Mouse (Mus musculus): Measurements from ENCODE around the gene Jund. TPM values are rescaled to one million over a fixed set of nuclear protein-coding genes. Genes with fewer than 3 reads are reported as not detected.

The Jund gene
- polyA plus RNA-seq, 1 experiment from 2014 or later = 94.3 TPM

DNA sequence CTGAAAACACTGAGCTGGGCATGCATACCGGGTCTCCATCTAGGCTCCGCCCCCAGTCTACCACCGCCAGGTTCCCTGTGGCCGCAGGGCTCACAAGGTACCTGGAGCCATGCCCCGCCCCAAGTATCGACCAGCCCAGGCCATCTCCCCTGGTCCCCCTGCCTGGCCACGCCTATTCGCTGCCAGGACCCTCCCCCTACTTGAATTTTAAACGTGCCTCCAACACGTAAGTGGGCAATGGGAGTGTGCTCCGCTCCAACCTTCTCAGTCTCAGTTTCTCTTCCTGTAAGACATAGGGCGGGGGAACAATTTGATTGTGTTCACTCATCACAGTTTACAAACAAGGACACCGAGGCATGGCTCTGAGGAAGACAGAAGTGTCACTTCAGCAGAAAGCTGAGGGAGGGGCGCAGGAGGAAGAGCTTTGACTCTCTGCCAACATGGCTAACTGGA is 38.5 kb upstream of the Jund start, which contains the start of gene Pgpep1:
Pgpep1 (minus strand) TSS at position 116 of the 453 bp plus-strand sequence.
- ATAC-seq (ENCODE audit: low FRiP score) = peak; percentile 50

DNA sequence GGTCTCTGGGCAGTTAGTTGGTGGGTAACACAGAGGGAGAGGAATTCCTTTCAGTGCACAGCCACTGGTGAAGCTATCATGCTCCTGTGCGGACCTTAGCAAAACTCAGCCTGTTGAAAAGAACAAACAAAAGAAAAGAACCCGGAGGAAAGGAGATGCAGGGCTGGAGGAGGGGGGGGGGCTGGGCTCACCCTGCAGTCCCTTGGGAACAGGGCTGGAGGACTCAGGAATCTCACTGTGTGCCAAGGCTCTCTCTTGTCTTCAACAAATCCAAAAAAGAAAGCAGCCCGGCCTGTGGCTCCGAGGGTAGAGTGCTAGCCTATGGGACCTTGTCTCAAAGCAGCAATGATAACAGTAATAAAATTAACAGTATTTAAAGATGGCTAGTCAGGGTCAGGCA is 35.1 kb upstream of the Jund start:
- ATAC-seq (ENCODE audit: low FRiP score) = no peak

More for the DNA sequence above, 38.5 kb upstream of the Jund start, which contains the start of gene Pgpep1:
- Histone ChIP-seq H3K9me3 (no peaks in the 10 kb centered on the region), H3K4me3 (peak within 1 kb of the TSS; percentile 75), H3K4me1 (replicated peaks) (peaks cover 47% of the 10 kb centered on the region), H3K36me3 (0 out of 2 replicates have a peak, but pooled peaks cover 8% of the 10 kb centered on the region), H3K27ac (peak within 1 kb of the TSS; percentile 91), H3K4me2 (peak within 1 kb of the TSS; percentile 67), H3K9ac (peak within 1 kb of the TSS; percentile 90), H3K27me3 (no peaks in the 10 kb centered on the region)
- 3% methylated on average over 14 of the region's 14 CpGs for WGBS

DNA sequence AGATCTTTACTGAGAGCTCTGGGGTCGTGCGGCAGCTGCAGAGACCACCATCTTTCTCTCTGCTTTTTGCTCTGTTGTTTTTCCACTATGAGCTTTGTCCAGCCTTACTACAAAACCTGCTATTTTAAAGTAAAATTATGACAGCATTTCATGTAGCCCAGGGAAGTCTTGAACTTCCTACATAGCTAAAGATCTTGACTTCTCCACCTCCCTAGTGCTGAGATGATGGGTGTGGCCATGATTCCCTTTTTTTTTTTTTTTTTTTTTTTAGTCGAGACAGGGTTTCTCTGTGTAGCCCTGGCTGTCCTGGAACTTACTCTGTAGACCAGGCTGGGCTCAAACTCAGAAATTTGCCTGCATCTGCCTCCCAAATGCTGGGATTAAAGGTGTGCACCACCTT is 34.1 kb upstream of the Jund start:
- peaks cover 9% of the 10 kb centered on the region for H3K4me1 ChIP-seq (replicated peaks)
- ATAC-seq (ENCODE audit: low FRiP score) = no peak
- no peaks in the 10 kb centered on the region for H3K9me3 ChIP-seq
- H3K9ac ChIP-seq = no peak overlapping the region
- no peak overlapping the region for H3K4me3 ChIP-seq
- H3K36me3 ChIP-seq = no peaks in the 10 kb centered on the region
- H3K27me3 ChIP-seq = no peaks in the 10 kb centered on the region
- 85% methylated on average over 3 of the region's 3 CpGs for WGBS
- no peak overlapping the region for H3K27ac ChIP-seq
- H3K4me2 ChIP-seq = no peak overlapping the region

More for the DNA sequence above, 35.1 kb upstream of the Jund start:
- Histone ChIP-seq H3K36me3 (no peaks in the 10 kb centered on the region), H3K4me3 (no peak overlapping the region), H3K9me3 (no peaks in the 10 kb centered on the region), H3K4me2 (no peak overlapping the region), H3K27ac (peak overlapping the region; percentile 62), H3K4me1 (replicated peaks) (peaks cover 14% of the 10 kb centered on the region), H3K27me3 (no peaks in the 10 kb centered on the region), H3K9ac (no peak overlapping the region)
- WGBS = 33% methylated on average over 4 of the region's 4 CpGs

DNA sequence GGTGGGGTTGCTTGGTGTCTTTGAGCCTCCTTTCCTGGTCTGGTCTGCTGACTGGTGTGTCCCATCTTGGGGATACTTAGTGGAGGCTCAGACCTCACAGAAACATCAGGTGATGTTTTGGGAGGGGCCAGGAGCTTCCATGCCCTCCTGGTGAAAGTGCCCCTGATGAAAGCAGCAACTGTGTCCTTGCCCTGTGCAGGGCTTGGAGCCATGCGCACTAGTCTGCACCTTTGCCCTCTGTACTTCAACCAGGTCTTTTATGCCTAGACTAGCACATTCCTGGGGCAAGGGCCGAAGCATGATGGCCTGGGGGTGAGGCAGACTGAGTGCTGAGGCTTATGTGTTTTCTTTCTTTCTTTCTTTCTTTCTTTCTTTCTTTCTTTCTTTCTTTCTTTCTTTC is 33.1 kb upstream of the Jund start:
- Histone ChIP-seq H3K27me3 (no peaks in the 10 kb centered on the region), H3K4me3 (no peak overlapping the region), H3K9ac (no peak overlapping the region), H3K9me3 (no peaks in the 10 kb centered on the region), H3K27ac (no peak overlapping the region; the same call in 1 of the 2 replicates), H3K36me3 (no peaks in the 10 kb centered on the region), H3K4me2 (no peak overlapping the region), H3K4me1 (replicated peaks) (peaks cover under 1% of the 10 kb centered on the region; the same call in 1 of the 2 replicates)
- 78% methylated on average over 2 of the region's 2 CpGs for WGBS
- no peak for ATAC-seq (ENCODE audit: low FRiP score)

DNA sequence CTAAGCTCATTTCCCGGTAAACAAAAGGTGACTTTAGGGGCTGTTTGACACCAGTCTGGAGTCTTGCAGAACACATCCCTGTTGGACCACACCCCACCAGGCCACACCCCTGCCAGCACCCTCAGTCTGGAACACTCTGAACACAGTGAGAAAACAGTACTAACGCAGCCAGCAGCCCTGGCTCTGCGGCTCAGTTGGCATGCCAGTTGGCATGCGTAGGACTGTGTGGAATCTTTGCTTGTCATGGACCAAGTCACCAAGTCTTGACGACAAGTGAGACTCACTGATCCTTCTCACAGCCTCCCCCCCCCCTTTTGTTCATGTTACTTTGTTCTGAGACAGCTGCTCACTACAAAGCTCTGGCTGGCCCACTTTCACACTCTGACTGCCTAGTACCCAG is 31.7 kb upstream of the Jund start:
- WGBS = 75% methylated on average over 5 of the region's 5 CpGs
- H3K4me2 ChIP-seq = no peak overlapping the region
- no peak overlapping the region for H3K9ac ChIP-seq
- ATAC-seq (ENCODE audit: low FRiP score) = no peak
- H3K27me3 ChIP-seq = no peaks in the 10 kb centered on the region
- no peaks in the 10 kb centered on the region for H3K9me3 ChIP-seq
- H3K4me3 ChIP-seq = no peak overlapping the region
- no peak overlapping the region for H3K27ac ChIP-seq
- H3K36me3 ChIP-seq = no peaks in the 10 kb centered on the region
- 0 out of 2 replicates have a peak, but pooled peaks cover 5% of the 10 kb centered on the region for H3K4me1 ChIP-seq (replicated peaks)

DNA sequence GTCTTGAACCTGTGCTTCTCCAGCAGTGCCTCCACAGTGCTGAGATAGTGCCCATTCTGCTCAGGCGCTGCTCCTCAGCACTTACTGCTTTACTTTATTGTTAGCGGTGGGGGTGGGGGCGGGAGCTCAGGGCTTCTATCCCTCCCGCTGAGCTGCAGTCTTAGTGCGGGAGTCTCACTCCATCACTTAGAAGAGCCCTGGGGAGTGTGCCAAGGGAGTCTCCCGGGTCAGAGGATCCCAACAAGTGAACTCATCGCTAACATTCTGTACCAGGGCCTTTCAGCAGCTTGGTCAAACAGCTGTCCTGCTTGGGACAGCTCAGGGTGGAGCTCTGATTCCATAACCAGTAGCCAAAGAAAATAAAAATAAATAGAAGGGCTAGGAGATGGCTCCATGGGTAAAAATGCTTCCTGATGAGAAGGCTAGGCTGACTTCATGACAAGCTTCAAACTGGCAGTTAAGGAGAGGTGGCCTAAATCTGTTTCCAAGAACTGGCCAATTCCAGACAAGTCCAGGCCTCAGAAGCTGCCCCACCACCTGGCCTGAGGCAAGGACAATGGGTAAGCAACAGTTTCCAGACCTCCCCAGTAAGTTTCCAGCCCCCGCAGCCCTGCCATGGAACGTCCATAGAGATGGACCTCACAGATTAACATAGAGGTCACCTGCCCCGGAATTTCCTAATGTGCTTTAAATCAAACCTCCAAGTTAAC is 27.0 kb upstream of the Jund start:
- Histone ChIP-seq H3K27me3 (no peaks in the 10 kb centered on the region), H3K36me3 (no peaks in the 10 kb centered on the region; the same call in 1 of the 2 replicates), H3K4me1 (replicated peaks) (peaks cover 25% of the 10 kb centered on the region), H3K9ac (no peak overlapping the region), H3K27ac (peak overlapping the region; percentile 27; the same call in 1 of the 2 replicates), H3K9me3 (no peaks in the 10 kb centered on the region), H3K4me3 (no peak overlapping the region), H3K4me2 (no peak overlapping the region)
- 60% methylated on average over 10 of the region's 10 CpGs for WGBS
- ATAC-seq (ENCODE audit: low FRiP score) = no peak

DNA sequence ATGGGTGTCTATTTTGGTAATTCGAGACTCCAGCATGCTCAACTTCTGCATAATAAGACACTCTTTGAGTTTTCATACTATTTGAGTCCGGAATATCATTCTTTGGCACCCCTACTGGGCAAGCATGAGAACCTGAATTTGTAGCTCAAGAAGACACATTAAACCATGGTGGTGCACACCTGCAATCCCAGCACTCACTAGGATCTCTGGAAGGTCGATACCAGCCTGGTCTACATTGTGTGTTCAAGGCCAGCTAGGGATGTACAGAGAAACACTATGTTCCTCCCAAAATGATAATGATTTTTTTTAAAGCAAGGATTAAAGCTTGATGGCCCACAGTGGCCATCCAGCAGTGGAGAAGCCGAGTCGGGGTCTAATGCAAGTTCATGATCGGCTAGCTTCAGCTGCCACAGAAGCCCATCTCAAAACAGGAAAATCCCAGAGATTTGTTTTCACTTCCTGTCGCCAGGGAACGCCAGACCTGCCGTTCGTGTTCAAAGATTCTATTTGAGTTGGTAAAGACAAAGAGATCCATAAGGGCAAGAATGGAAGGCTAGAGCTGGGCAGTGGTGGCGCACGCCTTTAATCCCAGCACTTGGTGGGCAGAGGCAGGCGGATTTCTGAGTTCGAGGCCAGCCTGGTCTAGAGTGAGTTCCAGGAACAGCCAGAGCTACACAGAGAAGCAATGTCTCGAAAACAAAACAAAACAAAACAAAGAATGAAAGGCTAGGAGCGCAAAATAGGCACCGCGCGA is 26.2 kb upstream of the Jund start:
- peak overlapping the region; percentile 61 for H3K4me3 ChIP-seq
- H3K27ac ChIP-seq = peak overlapping the region; percentile 92
- peak overlapping the region; percentile 71 for H3K9ac ChIP-seq
- peak overlapping the region; percentile 52 for H3K4me2 ChIP-seq
- ATAC-seq (ENCODE audit: low FRiP score) = no peak; the same call in 1 of the 2 replicates
- peaks cover 25% of the 10 kb centered on the region for H3K4me1 ChIP-seq (replicated peaks)
- no peaks in the 10 kb centered on the region for H3K27me3 ChIP-seq
- H3K9me3 ChIP-seq = no peaks in the 10 kb centered on the region
- WGBS = 39% methylated on average over 19 of the region's 19 CpGs
- H3K36me3 ChIP-seq = peaks cover 5% of the 10 kb centered on the region

DNA sequence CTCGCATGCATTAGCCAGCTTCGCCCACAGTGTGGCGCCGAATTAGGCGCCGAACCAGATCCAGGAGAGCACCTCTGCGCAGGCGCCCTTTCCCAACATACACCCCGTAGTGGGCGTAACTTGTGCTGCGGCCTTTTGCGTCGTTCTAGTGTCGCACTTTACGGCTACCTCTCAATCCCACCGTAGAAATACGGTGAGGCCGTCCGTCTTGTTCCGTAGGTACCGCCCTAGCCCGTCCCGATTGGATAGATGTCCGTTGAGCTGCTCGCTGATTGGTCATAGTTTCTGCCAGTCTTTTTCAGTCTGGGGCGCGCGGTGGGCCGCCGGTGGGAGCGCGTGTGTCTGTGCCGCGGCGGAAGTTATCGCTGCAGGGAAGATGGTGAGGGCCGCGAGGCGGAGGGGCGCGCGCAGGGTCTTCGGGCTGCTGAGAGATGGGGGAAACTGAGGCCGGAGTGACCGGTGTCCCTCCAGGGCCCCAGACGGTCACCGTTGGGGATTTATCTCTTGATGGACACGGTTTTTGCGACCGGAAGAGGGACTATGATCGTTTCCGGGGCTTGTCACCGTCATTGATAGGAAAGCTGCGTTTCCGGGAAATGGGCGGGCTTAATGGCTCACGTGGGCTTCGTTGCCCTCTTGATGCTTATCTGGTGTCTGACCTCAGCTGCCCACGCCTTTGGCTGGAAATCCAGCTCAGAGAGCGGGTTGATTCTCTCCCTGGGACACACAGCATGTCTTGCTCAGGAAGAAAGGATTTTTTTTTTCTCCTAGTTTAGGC is 25.5 kb upstream of the Jund start, which contains the start of gene Lsm4:
Lsm4 (plus strand) TSS at position 170 of the 778 bp plus-strand sequence.
- H3K27ac ChIP-seq = peak within 1 kb of the TSS; percentile 99
- peak; percentile 98 for ATAC-seq (ENCODE audit: low FRiP score)
- peak within 1 kb of the TSS; percentile 73 for H3K4me2 ChIP-seq
- peaks cover 12% of the 10 kb centered on the region for H3K36me3 ChIP-seq
- WGBS = under 1% methylated on average over 60 of the region's 60 CpGs
- peak within 1 kb of the TSS; percentile 80 for H3K9ac ChIP-seq
- no peaks in the 10 kb centered on the region for H3K27me3 ChIP-seq
- no peaks in the 10 kb centered on the region for H3K9me3 ChIP-seq
- peak within 1 kb of the TSS; percentile 61 for H3K4me3 ChIP-seq
- peaks cover 25% of the 10 kb centered on the region for H3K4me1 ChIP-seq (replicated peaks)

DNA sequence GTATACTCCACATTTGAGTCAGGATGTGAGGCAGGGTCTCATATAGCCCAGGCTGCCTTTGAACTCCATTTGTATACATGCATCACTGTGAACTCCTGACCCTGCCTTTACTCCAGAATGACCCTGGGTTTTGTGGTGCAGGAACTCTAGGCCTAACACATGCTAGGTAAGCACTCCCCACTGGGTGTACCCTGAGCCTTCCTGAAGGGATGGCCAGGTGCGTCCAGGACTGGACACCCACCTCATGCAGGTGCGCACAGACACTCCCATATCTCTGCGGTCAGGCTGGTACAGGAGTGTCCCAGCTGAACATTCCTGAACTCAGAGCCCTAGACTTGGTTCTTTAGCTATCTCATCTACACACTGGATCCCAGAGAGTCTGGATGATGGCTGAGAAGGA is 24.6 kb upstream of the Jund start:
- Histone ChIP-seq H3K4me3 (peak overlapping the region; percentile 61), H3K27me3 (no peaks in the 10 kb centered on the region), H3K27ac (peak overlapping the region; percentile 99), H3K4me1 (replicated peaks) (peaks cover 25% of the 10 kb centered on the region), H3K4me2 (peak overlapping the region; percentile 73), H3K9ac (peak overlapping the region; percentile 80), H3K9me3 (no peaks in the 10 kb centered on the region), H3K36me3 (peaks cover 21% of the 10 kb centered on the region)
- WGBS = 96% methylated on average over 3 of the region's 3 CpGs
- no peak for ATAC-seq (ENCODE audit: low FRiP score)

DNA sequence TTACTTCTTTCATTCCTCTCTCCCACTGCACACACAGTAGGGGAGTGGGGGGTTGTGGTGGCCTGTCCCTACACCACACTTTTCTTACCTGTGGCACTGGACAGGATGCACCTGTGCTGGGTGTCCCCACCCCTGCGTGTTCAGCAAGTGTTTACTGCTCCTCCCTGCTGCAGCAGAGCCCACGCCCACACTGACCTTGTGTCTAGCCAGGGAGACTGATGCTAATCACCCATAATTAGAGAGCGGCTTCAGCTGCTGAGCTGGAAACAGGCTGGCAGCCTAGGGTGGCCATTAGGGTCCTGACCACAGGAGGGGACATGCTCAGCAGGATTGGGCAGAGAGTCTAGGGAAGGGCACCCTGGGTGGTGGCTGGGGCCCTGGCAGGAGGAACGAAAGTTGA is 24.0 kb upstream of the Jund start:
- H3K9ac ChIP-seq = peak overlapping the region; percentile 80
- H3K36me3 ChIP-seq = peaks cover 27% of the 10 kb centered on the region
- H3K4me2 ChIP-seq = peak overlapping the region; percentile 73; the same call in 1 of the 2 replicates
- ATAC-seq (ENCODE audit: low FRiP score) = no peak
- peak overlapping the region; percentile 99; the same call in 1 of the 2 replicates for H3K27ac ChIP-seq
- H3K27me3 ChIP-seq = no peaks in the 10 kb centered on the region
- no peak overlapping the region for H3K4me3 ChIP-seq
- H3K4me1 ChIP-seq (replicated peaks) = peaks cover 25% of the 10 kb centered on the region
- H3K9me3 ChIP-seq = no peaks in the 10 kb centered on the region
- 84% methylated on average over 4 of the region's 4 CpGs for WGBS

DNA sequence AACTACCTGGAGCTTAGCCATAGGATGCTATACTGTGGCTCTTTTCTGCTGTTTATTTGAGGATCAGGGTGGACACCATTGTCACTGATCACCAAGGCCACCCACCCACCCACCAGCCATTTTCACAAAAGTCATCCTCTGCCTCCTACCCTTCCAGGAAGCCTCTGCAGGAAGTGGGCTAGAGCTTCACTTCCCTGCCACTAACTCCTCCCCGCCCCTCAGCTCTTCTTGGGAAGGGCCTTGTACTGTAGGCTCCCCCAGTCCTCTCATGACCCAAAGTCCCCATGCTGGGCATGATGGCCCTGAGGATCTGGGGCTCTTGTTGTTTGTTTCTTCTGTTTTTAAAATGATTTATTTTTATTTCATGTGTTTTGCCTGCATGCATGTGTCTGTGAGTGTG is 23.4 kb upstream of the Jund start:
- ATAC-seq (ENCODE audit: low FRiP score) = no peak
- peaks cover 30% of the 10 kb centered on the region for H3K36me3 ChIP-seq
- no peaks in the 10 kb centered on the region for H3K27me3 ChIP-seq
- H3K9me3 ChIP-seq = no peaks in the 10 kb centered on the region
- 87% methylated on average over 1 of the region's 1 CpGs for WGBS
- H3K9ac ChIP-seq = no peak overlapping the region
- H3K4me2 ChIP-seq = no peak overlapping the region
- H3K27ac ChIP-seq = no peak overlapping the region
- no peak overlapping the region for H3K4me3 ChIP-seq
- peaks cover 25% of the 10 kb centered on the region for H3K4me1 ChIP-seq (replicated peaks)

All from hindbrain, embryonic 13.5 days (tissue).